Mouse (Mus musculus) embryo, embryonic 11 days (tissue): ENCODE measurements around the gene AL732309.1.

Source experiments
- DNase-seq: peaks from one replicate; pipeline ENCODE4 v3.0.0-alpha.2; 2015

AL732309.1 gene

GRCm38 (mm10) chr2:25211121-25211670 is 35.5 kb downstream of the AL732309.1 start, which contains the start of gene Nelfb:
Nelfb (minus strand) TSS chr2:25211489.
- peak; percentile 95 for DNase-seq

GRCm38 (mm10) chr2:25210686-25211085 is 36.0 kb downstream of the AL732309.1 start:
- no peak for DNase-seq

- no peak for DNase-seq
Observed at GRCm38 (mm10) chr2:25207593-25207992, 39.1 kb downstream of the AL732309.1 start.

- no peak for DNase-seq
Observed at GRCm38 (mm10) chr2:25203631-25204214, 42.9 kb downstream of the AL732309.1 start.

GRCm38 (mm10) chr2:25200631-25201030 is 46.0 kb downstream of the AL732309.1 start:
- no peak for DNase-seq

- no peak for DNase-seq
Observed at GRCm38 (mm10) chr2:25197946-25198345, 48.7 kb downstream of the AL732309.1 start.

GRCm38 (mm10) chr2:25197191-25197590 is 49.5 kb downstream of the AL732309.1 start:
- no peak for DNase-seq

- peak; percentile 50 for DNase-seq
Observed at GRCm38 (mm10) chr2:25196172-25196954, 50.3 kb downstream of the AL732309.1 start, which contains the start of gene Tor4a. Tor4a (minus strand) TSS chr2:25196886.

GRCm38 (mm10) chr2:25195211-25196156 is 51.2 kb downstream of the AL732309.1 start:
- peak; percentile 35 for DNase-seq
